ENCODE assay signal across 29 mouse cellular contexts in genomic region chr2:102527563-102527962, GRCm38 (mm10). TPM values are rescaled to one million over a fixed set of nuclear protein-coding genes. Genes with fewer than 3 reads are reported as not detected.
DNase-seq lines count a peak whose midpoint lies in the region; ATAC-seq and TF ChIP-seq lines count a peak whose summit lies in the region.
"Had no signal": no experiment of that assay in that cellular context is flagged by ENCODE, and none has a peak within 500 bp of the region (broad histone marks: within the 10 kb centered on the region; RNA-seq: fewer than 3 reads in every experiment).

No protein-coding gene starts in this region.

- no peak overlapping the region for H3K27ac ChIP-seq in hindbrain, embryonic 14.5 days
- H3K27ac ChIP-seq in hindbrain, embryonic 12.5 days, result no peak overlapping the region
- H3K27ac ChIP-seq in midbrain, postnatal 0 days (ENCODE audit: low read depth, low read length), result no peak overlapping the region
- no peak overlapping the region for H3K27ac ChIP-seq in midbrain, embryonic 15.5 days
- H3K27ac ChIP-seq in neural tube, embryonic 15.5 days (replicated peaks), result no peak overlapping the region
- H3K27ac ChIP-seq: embryonic facial prominence, embryonic 13.5 days; forebrain, embryonic 10.5 days; forebrain, embryonic 13.5 days; heart, embryonic 15.5 days; hindbrain, embryonic 10.5 days; intestine, embryonic 15.5 days had no signal

- H3K4me1 ChIP-seq in hindbrain, embryonic 14.5 days (replicated peaks; ENCODE audit: control insufficient read depth, insufficient read depth, low read length), result no peaks in the 10 kb centered on the region
- no peaks in the 10 kb centered on the region for H3K4me1 ChIP-seq in hindbrain, embryonic 12.5 days
- H3K4me1 ChIP-seq in midbrain, postnatal 0 days (ENCODE audit: insufficient read depth, low read length), result no peaks in the 10 kb centered on the region
- no peaks in the 10 kb centered on the region for H3K4me1 ChIP-seq in midbrain, embryonic 15.5 days
- no peaks in the 10 kb centered on the region for H3K4me1 ChIP-seq in neural tube, embryonic 15.5 days
- H3K4me1 ChIP-seq: embryonic facial prominence, embryonic 13.5 days; forebrain, embryonic 10.5 days; forebrain, embryonic 13.5 days; heart, embryonic 15.5 days; hindbrain, embryonic 10.5 days; intestine, embryonic 15.5 days had no signal

- no peak overlapping the region for H3K4me3 ChIP-seq in hindbrain, embryonic 14.5 days (replicated peaks; ENCODE audit: low read length)
- H3K4me3 ChIP-seq in hindbrain, embryonic 12.5 days, result no peak overlapping the region
- H3K4me3 ChIP-seq in midbrain, postnatal 0 days (ENCODE audit: low read depth, low read length), result no peak overlapping the region
- H3K4me3 ChIP-seq in midbrain, embryonic 15.5 days, result no peak overlapping the region
- no peak overlapping the region for H3K4me3 ChIP-seq in neural tube, embryonic 15.5 days (replicated peaks)
- H3K4me3 ChIP-seq: embryonic facial prominence, embryonic 13.5 days; forebrain, embryonic 10.5 days; forebrain, embryonic 13.5 days; heart, embryonic 15.5 days; hindbrain, embryonic 10.5 days; intestine, embryonic 15.5 days had no signal

- DNase-seq in hindbrain, embryonic 14.5 days (ENCODE audit: low spot score), result no peak
- peak; percentile 22 for DNase-seq in midbrain, postnatal 0 days (ENCODE audit: low spot score)
- DNase-seq in left cerebral cortex, adult 8-10 months (ENCODE audit: low spot score in 2 of 2), result no peak
- DNase-seq: adrenal gland, adult 2 months; adrenal gland, postnatal 14 days; cerebellum, adult 11 months; cerebellum, adult 2 months; cerebellum, adult 9-11 months; cerebellum, postnatal 25 days; gastrocnemius, postnatal 10 days; gastrocnemius, postnatal 36 days; heart, postnatal 10 days; heart, postnatal 36 days had no signal

- no peak for TF ChIP-seq CTCF in midbrain, postnatal 0 days (IDR thresholded peaks at IDR 0.05)

- no peak overlapping the region for H3K4me2 ChIP-seq in hindbrain, embryonic 14.5 days (replicated peaks)
- H3K4me2 ChIP-seq in hindbrain, embryonic 12.5 days (replicated peaks), result no peak overlapping the region
- H3K4me2 ChIP-seq in midbrain, postnatal 0 days (ENCODE audit: low read depth, low read length, poor library complexity, severe bottlenecking), result no peak overlapping the region
- H3K4me2 ChIP-seq in midbrain, embryonic 15.5 days, result no peak overlapping the region
- no peak overlapping the region for H3K4me2 ChIP-seq in neural tube, embryonic 15.5 days
- H3K4me2 ChIP-seq: embryonic facial prominence, embryonic 13.5 days; forebrain, embryonic 13.5 days; heart, embryonic 11.5 days; heart, embryonic 15.5 days; intestine, embryonic 15.5 days had no signal

- H3K9ac ChIP-seq in hindbrain, embryonic 14.5 days, result no peak overlapping the region
- H3K9ac ChIP-seq in hindbrain, embryonic 12.5 days, result no peak overlapping the region
- no peak overlapping the region for H3K9ac ChIP-seq in midbrain, postnatal 0 days (replicated peaks; ENCODE audit: low read length, poor library complexity, severe bottlenecking)
- H3K9ac ChIP-seq in midbrain, embryonic 15.5 days, result no peak overlapping the region
- no peak overlapping the region for H3K9ac ChIP-seq in neural tube, embryonic 15.5 days (replicated peaks)
- H3K9ac ChIP-seq: embryonic facial prominence, embryonic 13.5 days; forebrain, embryonic 13.5 days; heart, embryonic 15.5 days; intestine, embryonic 15.5 days had no signal

- H3K27me3 ChIP-seq in hindbrain, embryonic 14.5 days (ENCODE audit: control insufficient read depth, insufficient read depth, low read length), result no peaks in the 10 kb centered on the region
- H3K27me3 ChIP-seq in hindbrain, embryonic 12.5 days, result no peaks in the 10 kb centered on the region
- H3K27me3 ChIP-seq in midbrain, postnatal 0 days (ENCODE audit: insufficient read depth, low read length), result no peaks in the 10 kb centered on the region
- no peaks in the 10 kb centered on the region for H3K27me3 ChIP-seq in midbrain, embryonic 15.5 days (replicated peaks)
- H3K27me3 ChIP-seq in neural tube, embryonic 15.5 days (replicated peaks), result no peaks in the 10 kb centered on the region
- H3K27me3 ChIP-seq: embryonic facial prominence, embryonic 13.5 days; forebrain, embryonic 13.5 days; intestine, embryonic 15.5 days had no signal

- WGBS in hindbrain, embryonic 14.5 days, result 69% methylated on average over 4 of the region's 4 CpGs
- WGBS in hindbrain, embryonic 12.5 days, result 84% methylated on average over 4 of the region's 4 CpGs
- 80% methylated on average over 4 of the region's 4 CpGs for WGBS in midbrain, postnatal 0 days
- WGBS in midbrain, embryonic 15.5 days, result 86% methylated on average over 4 of the region's 4 CpGs
- 48% methylated on average over 4 of the region's 4 CpGs for WGBS in neural tube, embryonic 15.5 days

- H3K36me3 ChIP-seq in hindbrain, embryonic 14.5 days (replicated peaks; ENCODE audit: control insufficient read depth, insufficient read depth), result no peaks in the 10 kb centered on the region
- H3K36me3 ChIP-seq in hindbrain, embryonic 12.5 days, result no peaks in the 10 kb centered on the region
- H3K36me3 ChIP-seq in midbrain, postnatal 0 days (ENCODE audit: insufficient read depth, low read length), result no peaks in the 10 kb centered on the region
- no peaks in the 10 kb centered on the region for H3K36me3 ChIP-seq in midbrain, embryonic 15.5 days (replicated peaks)
- H3K36me3 ChIP-seq in neural tube, embryonic 15.5 days, result no peaks in the 10 kb centered on the region
- H3K36me3 ChIP-seq: embryonic facial prominence, embryonic 13.5 days; forebrain, embryonic 10.5 days; heart, embryonic 15.5 days; hindbrain, embryonic 10.5 days; intestine, embryonic 15.5 days had no signal

- peak; percentile 68; the same call in 1 of the 2 replicates for ATAC-seq in hindbrain, embryonic 14.5 days (ENCODE audit: low FRiP score)
- ATAC-seq in hindbrain, embryonic 12.5 days (ENCODE audit: low FRiP score), result no peak
- ATAC-seq in midbrain, postnatal 0 days (ENCODE audit: low FRiP score), result no peak
- no peak for ATAC-seq in midbrain, embryonic 15.5 days (replicated peaks)
- ATAC-seq in neural tube, embryonic 15.5 days (ENCODE audit: low FRiP score), result peak; percentile 86
- ATAC-seq: CD4-positive, CD25-positive, alpha-beta regulatory T cell, adult 4 months; forebrain, embryonic 13.5 days; forebrain, embryonic 16.5 days; intestine, embryonic 15.5 days had no signal

- H3K9me3 ChIP-seq in hindbrain, embryonic 14.5 days (ENCODE audit: control insufficient read depth, low read length), result no peaks in the 10 kb centered on the region
- H3K9me3 ChIP-seq in hindbrain, embryonic 12.5 days (replicated peaks), result no peaks in the 10 kb centered on the region
- no peaks in the 10 kb centered on the region for H3K9me3 ChIP-seq in midbrain, postnatal 0 days (ENCODE audit: low read length)
- no peaks in the 10 kb centered on the region for H3K9me3 ChIP-seq in midbrain, embryonic 15.5 days
- H3K9me3 ChIP-seq in neural tube, embryonic 15.5 days (replicated peaks), result no peaks in the 10 kb centered on the region
- H3K9me3 ChIP-seq: embryonic facial prominence, embryonic 13.5 days; forebrain, embryonic 10.5 days; forebrain, embryonic 13.5 days; heart, embryonic 15.5 days; hindbrain, embryonic 10.5 days; intestine, embryonic 15.5 days had no signal

RNA-seq across cellular contexts. Expression of gene Pamr1, which starts 22.2 kb away (rescaled TPM):
- 8.4 and 9.8 TPM in 2 replicates for polyA plus RNA-seq in hindbrain, embryonic 14.5 days (2014; fragmentation: Nextera tagmentation; extraction: Ambion mirVana)
- polyA plus RNA-seq in hindbrain, embryonic 12.5 days (2016; fragmentation: Nextera tagmentation; extraction: Ambion mirVana), result 5.9 and 7.6 TPM in 2 replicates
- 4.8 and 9.6 TPM in 2 replicates for total RNA-seq in midbrain, postnatal 0 days (2014; rRNA removed)
- polyA plus RNA-seq in midbrain, postnatal 0 days (2015; fragmentation: Nextera tagmentation; extraction: Ambion mirVana), result 10.3 and 11.6 TPM in 2 replicates
- polyA plus RNA-seq in midbrain, embryonic 15.5 days (2015; fragmentation: Nextera tagmentation; extraction: Ambion mirVana), result 6.6 and 7.2 TPM in 2 replicates
- 13.9 and 18.6 TPM in 2 replicates for polyA plus RNA-seq in neural tube, embryonic 15.5 days (2015; fragmentation: Nextera tagmentation; extraction: Ambion mirVana)
- 10 to 100 TPM; 37.2 to 51.2 (median 39.9) TPM for total RNA-seq in left cerebral cortex, adult 8-10 months (2022)
- total RNA-seq: common myeloid progenitor, adult 5-6 weeks; granulocyte monocyte progenitor cell, adult 5-6 weeks; MEL had no signal
- polyA plus RNA-seq: C2C12; CD4-positive, CD25-positive, alpha-beta regulatory T cell, adult 4 months had no signal

Comparison
In these comparisons a context has a peak if more than half of its experiments do, and no peak if none do; other contexts are left out.
1. ATAC-seq: peak in hindbrain, embryonic 14.5 days (single experiment) and neural tube, embryonic 15.5 days (single experiment); none in hindbrain, embryonic 12.5 days (single experiment), midbrain, postnatal 0 days (single experiment) and midbrain, embryonic 15.5 days (single experiment).